Mouse (Mus musculus) ES-Bruce4 (cell line): ENCODE data around the gene Pakap. TPM values are rescaled to one million over a fixed set of nuclear protein-coding genes. Genes with fewer than 3 reads are reported as not detected.

Experiments
- H3K27ac ChIP-seq: 2 replicates; pipeline ENCODE4 v1.5.1; 2012; ENCODE audit warnings: low read length, inconsistent platforms; ENCODE audit not compliant: insufficient read depth
- H3K27me3 ChIP-seq: 2 replicates; pipeline ENCODE4 v1.6.1; 2012; ENCODE audit warnings: mild to moderate bottlenecking, low read length, inconsistent platforms; ENCODE audit not compliant: control insufficient read depth, poor library complexity, insufficient read depth, severe bottlenecking
- H3K36me3 ChIP-seq: 2 replicates; pipeline ENCODE4 v1.6.1; 2012; ENCODE audit warnings: inconsistent platforms, mild to moderate bottlenecking, low read length, moderate library complexity; ENCODE audit not compliant: control insufficient read depth, poor library complexity, insufficient read depth, severe bottlenecking
- H3K4me1 ChIP-seq: one replicate; pipeline ENCODE4 v1.8.1; 2011; ENCODE audit warnings: low read length; ENCODE audit not compliant: control insufficient read depth, insufficient read depth
- H3K4me3 ChIP-seq: 2 replicates; pipeline ENCODE4 v1.5.1; 2011; ENCODE audit warnings: low read depth, mild to moderate bottlenecking, low read length
- H3K9ac ChIP-seq: 2 replicates; pipeline ENCODE4 v1.6.1; 2012; ENCODE audit warnings: low read depth, mild to moderate bottlenecking, inconsistent platforms; ENCODE audit not compliant: poor library complexity, severe bottlenecking
- H3K9me3 ChIP-seq: replicated peaks from 2 replicates; pipeline ENCODE4 v1.6.1; 2012; ENCODE audit warnings: mild to moderate bottlenecking, low read length, inconsistent platforms; ENCODE audit not compliant: control insufficient read depth, poor library complexity, insufficient read depth, severe bottlenecking
- CTCF ChIP-seq: IDR thresholded peaks from one replicate; pipeline ENCODE4 v1.8.1; 2011; ENCODE audit warnings: low read depth, low read length
- EP300 ChIP-seq: IDR thresholded peaks from 2 replicates; pipeline ENCODE4 v1.6.1; 2011; ENCODE audit warnings: low read depth, low read length; ENCODE audit not compliant: insufficient read depth
- POLR2A ChIP-seq: IDR thresholded peaks from one replicate; pipeline ENCODE4 v1.8.1; 2011; ENCODE audit warnings: low read length; ENCODE audit not compliant: insufficient read depth
- polyA plus RNA-seq: library from polyadenylated mRNA; stranded (reverse); fragments of >200 nt; gene quantifications from 2 replicates; pipeline ENCODE4 v1.2.4, GENCODE M21; 2011; ENCODE audit warnings: low read depth; ENCODE audit not compliant: missing spikeins, insufficient read depth, insufficient read length

The Pakap gene
- polyA plus RNA-seq: 2.4 and 3.7 TPM in 2 replicates

GRCm38 (mm10) chr4:57567666-57568206, at the start of gene Pakap:
Gene Pakap (plus strand): TSS chr4:57568179.
- no peak within 1 kb of the TSS for H3K27ac ChIP-seq
- no peak for TF ChIP-seq POLR2A
- no peak for TF ChIP-seq CTCF
- no peak for TF ChIP-seq EP300
- no peaks in the 10 kb centered on the region for H3K4me1 ChIP-seq
- peak within 1 kb of the TSS; percentile 79 for H3K9ac ChIP-seq
- H3K9me3 ChIP-seq: no peaks in the 10 kb centered on the region
- peaks cover 5% of the 10 kb centered on the region for H3K27me3 ChIP-seq
- H3K4me3 ChIP-seq: peak within 1 kb of the TSS; percentile 50
- no peaks in the 10 kb centered on the region for H3K36me3 ChIP-seq

- Histone ChIP-seq H3K27ac (no peak overlapping the region), H3K9me3 (no peaks in the 10 kb centered on the region), H3K4me3 (no peak overlapping the region), H3K9ac (no peak overlapping the region), H3K4me1 (no peaks in the 10 kb centered on the region), H3K27me3 (no peaks in the 10 kb centered on the region), H3K36me3 (no peaks in the 10 kb centered on the region)
- TF ChIP-seq POLR2A: no peak
- TF ChIP-seq CTCF: no peak
- no peak for TF ChIP-seq EP300
Observed at GRCm38 (mm10) chr4:57523456-57523855, 44.5 kb upstream of the Pakap start.

GRCm38 (mm10) chr4:57524461-57524860, 43.5 kb upstream of the Pakap start:
- H3K9ac ChIP-seq: no peak overlapping the region
- TF ChIP-seq POLR2A (no peak), EP300 (no peak), CTCF (no peak)
- no peaks in the 10 kb centered on the region for H3K27me3 ChIP-seq
- no peak overlapping the region for H3K27ac ChIP-seq
- no peaks in the 10 kb centered on the region for H3K9me3 ChIP-seq
- no peaks in the 10 kb centered on the region for H3K4me1 ChIP-seq
- no peaks in the 10 kb centered on the region for H3K36me3 ChIP-seq
- no peak overlapping the region for H3K4me3 ChIP-seq

- TF ChIP-seq EP300: no peak
- no peak for TF ChIP-seq CTCF
- no peak for TF ChIP-seq POLR2A
- H3K4me1 ChIP-seq: no peaks in the 10 kb centered on the region
- H3K27ac ChIP-seq: no peak overlapping the region
- no peak overlapping the region for H3K4me3 ChIP-seq
- H3K27me3 ChIP-seq: no peaks in the 10 kb centered on the region
- no peak overlapping the region for H3K9ac ChIP-seq
- H3K9me3 ChIP-seq: no peaks in the 10 kb centered on the region
- H3K36me3 ChIP-seq: no peaks in the 10 kb centered on the region
Observed at GRCm38 (mm10) chr4:57525221-57526011, 42.6 kb upstream of the Pakap start.

- Histone ChIP-seq H3K9ac (no peak overlapping the region), H3K27me3 (no peaks in the 10 kb centered on the region), H3K4me1 (no peaks in the 10 kb centered on the region), H3K9me3 (no peaks in the 10 kb centered on the region), H3K27ac (no peak overlapping the region), H3K36me3 (no peaks in the 10 kb centered on the region), H3K4me3 (no peak overlapping the region)
- TF ChIP-seq POLR2A (no peak), CTCF (no peak), EP300 (no peak)
Observed at GRCm38 (mm10) chr4:57528296-57528695, 39.7 kb upstream of the Pakap start.

- H3K27me3 ChIP-seq: no peaks in the 10 kb centered on the region
- no peak for TF ChIP-seq CTCF
- TF ChIP-seq POLR2A: no peak
- TF ChIP-seq EP300: no peak
- no peak overlapping the region for H3K4me3 ChIP-seq
- no peaks in the 10 kb centered on the region for H3K4me1 ChIP-seq
- no peak overlapping the region for H3K9ac ChIP-seq
- no peaks in the 10 kb centered on the region for H3K36me3 ChIP-seq
- H3K9me3 ChIP-seq: no peaks in the 10 kb centered on the region
- no peak overlapping the region for H3K27ac ChIP-seq
Observed at GRCm38 (mm10) chr4:57533686-57534085, 34.3 kb upstream of the Pakap start.
